In the genomic region with DNA sequence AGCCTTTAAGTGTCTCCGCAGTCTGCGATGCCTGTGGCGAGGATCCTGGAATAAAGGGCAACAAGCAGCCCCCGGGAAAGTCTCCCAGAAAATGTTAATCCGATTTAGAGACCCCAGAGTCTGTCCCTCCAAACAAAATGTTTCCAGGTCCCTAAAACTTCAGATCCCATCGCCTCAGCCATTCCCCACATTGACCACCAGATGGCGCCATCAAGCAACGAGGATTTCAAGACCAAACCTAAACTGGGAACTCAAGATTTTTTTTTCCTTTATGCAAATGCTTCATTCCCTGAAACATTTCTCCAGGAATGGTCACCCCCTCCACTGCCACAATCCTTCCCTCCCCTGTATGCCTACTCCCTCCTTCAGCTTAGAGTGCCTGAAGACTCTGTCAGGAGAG, we compare ENCODE assay signal across 7 mouse cellular contexts. TPM values are rescaled to one million over a fixed set of nuclear protein-coding genes. Genes with fewer than 3 reads are reported as not detected.
DNase-seq lines count a peak whose midpoint lies in the region.

A gene (plus strand): TSS at position 269 of the 400 bp plus-strand sequence.

- DNase-seq in NIH3T3 (ENCODE audit: low read depth), result peak; percentile 91
- DNase-seq in brain, adult 2 months (ENCODE audit: low read depth, low spot score), result peak; percentile 76
- DNase-seq in fibroblast of lung, adult 2 months (ENCODE audit: low read depth), result peak; percentile 18
- DNase-seq in heart, postnatal 14 days, result peak; percentile 57 to 77
- peak; percentile 21 for DNase-seq in layer of hippocampus, adult 9-11 months
- peak; percentile 80 for DNase-seq in lung, postnatal 36 days
- peak; percentile 70 for DNase-seq in right cerebral cortex, postnatal 4 days

- intact Hi-C loops in heart, postnatal 14 days (cut with DNase I), result loop anchor here (5.0 kb wide), 3 partner anchors 67 to 187 kb away; a partner anchor contains a TSS

RNA-seq across cellular contexts. Expression of the gene that starts here (rescaled TPM):
- 1 to 10 TPM; 1.1 to 1.5 TPM for total RNA-seq in heart, postnatal 14 days (2021)

Comparison
In these comparisons a context has a peak if more than half of its experiments do, and no peak if none do; other contexts are left out.
1. Peak in every context shown above with its lines: DNase-seq.
2. DNase-seq: peak in every context shown above with its lines; median percentile 91 in NIH3T3; 80 in lung, postnatal 36 days; 76 in brain, adult 2 months; 70 in right cerebral cortex, postnatal 4 days; 67 in heart, postnatal 14 days; 21 in layer of hippocampus, adult 9-11 months; 18 in fibroblast of lung, adult 2 months.